Mouse (Mus musculus): ENCODE data around the gene Dmac2.

DNA sequence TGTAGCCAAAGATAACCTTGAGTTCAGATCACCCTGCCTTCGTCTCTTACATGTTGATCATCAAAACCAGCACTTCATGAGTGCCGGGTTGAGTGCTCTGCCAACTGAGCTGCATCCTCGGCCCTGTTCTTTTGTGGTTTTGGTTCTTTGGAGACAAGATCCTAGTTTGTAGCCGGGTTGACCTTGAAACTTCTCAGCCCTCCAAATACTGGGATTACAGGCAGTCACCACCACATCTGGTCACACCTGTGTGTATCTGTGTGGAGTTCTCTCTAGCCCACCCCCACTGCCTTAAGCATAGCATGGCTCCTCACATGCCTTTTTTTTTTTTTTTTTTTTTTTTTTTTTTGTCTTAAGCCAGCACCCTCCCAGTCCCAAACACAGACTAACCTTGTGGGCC is 50.9 kb downstream of the Dmac2 start:
- TF ChIP-seq GATA1 (IDR thresholded peaks at IDR 0.05; ENCODE audit: low read length) (no peak), TAL1 (IDR thresholded peaks at IDR 0.05; ENCODE audit: low read length) (no peak)
